Mouse (Mus musculus) myocyte (in vitro differentiated cells): ENCODE measurements around the gene Vtn. TPM values are rescaled to one million over a fixed set of nuclear protein-coding genes. Genes with fewer than 3 reads are reported as not detected.
A peak's percentile ranks its signal among the peaks of the same experiment; 100 is the strongest.

Experiments
- H3K27me3 ChIP-seq: one replicate; pipeline ENCODE4 v1.6.1; 2011; ENCODE audit not compliant: control insufficient read depth, insufficient read depth, insufficient read length
- H3K36me3 ChIP-seq: one replicate; pipeline ENCODE4 v1.6.1; 2011; ENCODE audit not compliant: control insufficient read depth, insufficient read depth
- H3K4me2 ChIP-seq: one replicate; pipeline ENCODE4 v1.6.1; 2011; ENCODE audit warnings: low read depth, control low read depth
- H3K4me3 ChIP-seq: one replicate; pipeline ENCODE4 v1.5.1; 2011; ENCODE audit warnings: mild to moderate bottlenecking, control low read depth, moderate library complexity
- H3K79me2 ChIP-seq: one replicate; pipeline ENCODE4 v1.6.1; 2011; ENCODE audit not compliant: control insufficient read depth, insufficient read depth
- H3ac ChIP-seq: one replicate; pipeline ENCODE4 v1.6.1; 2011; ENCODE audit not compliant: control insufficient read depth, insufficient read length
- CEBPB ChIP-seq: IDR thresholded peaks from 2 replicates; pipeline ENCODE4 v1.6.1; 2011; ENCODE audit warnings: mild to moderate bottlenecking, moderate library complexity; ENCODE audit not compliant: poor library complexity, insufficient read depth, severe bottlenecking
- E2F4 ChIP-seq: IDR thresholded peaks from one replicate; pipeline ENCODE4 v1.6.1; 2011; ENCODE audit warnings: mild to moderate bottlenecking, control low read depth, moderate library complexity; ENCODE audit not compliant: insufficient read depth
- MAX ChIP-seq: IDR thresholded peaks from one replicate; pipeline ENCODE4 v1.6.1; 2011; ENCODE audit warnings: low read depth, mild to moderate bottlenecking, control low read depth
- MYOD1 ChIP-seq, 3 experiments: IDR thresholded peaks; one replicate each; pipeline ENCODE4 v1.6.1; 2011; ENCODE audit warnings: control low read depth in 2 of 3, low read depth in 2 of 3, mild to moderate bottlenecking in 2 of 3, moderate library complexity in 1 of 3; ENCODE audit not compliant: insufficient read length in 2 of 3, control insufficient read depth in 1 of 3
- MYOG ChIP-seq, 3 experiments: IDR thresholded peaks; one replicate each; pipeline ENCODE4 v1.6.1; 2011; ENCODE audit warnings: control low read depth in 2 of 3, low read depth in 2 of 3, mild to moderate bottlenecking in 2 of 3; ENCODE audit not compliant: insufficient read length in 2 of 3, control insufficient read depth in 1 of 3, insufficient read depth in 1 of 3
- POLR2A ChIP-seq: IDR thresholded peaks from one replicate; pipeline ENCODE4 v1.6.1; 2011; ENCODE audit warnings: low read depth, mild to moderate bottlenecking, control low read depth, moderate library complexity; ENCODE audit not compliant: insufficient read length
- POLR2AphosphoS2 ChIP-seq: IDR thresholded peaks from one replicate; pipeline ENCODE4 v1.6.1; 2011; ENCODE audit warnings: low read depth, control low read depth; ENCODE audit not compliant: insufficient read length
- REST ChIP-seq: IDR thresholded peaks from one replicate; pipeline ENCODE4 v1.6.1; 2011; ENCODE audit warnings: mild to moderate bottlenecking, control low read depth, moderate library complexity; ENCODE audit not compliant: insufficient read depth, insufficient read length
- SRF ChIP-seq: IDR thresholded peaks from one replicate; pipeline ENCODE4 v1.6.1; 2011; ENCODE audit warnings: low read depth; ENCODE audit not compliant: control insufficient read depth, insufficient read length
- TCF12 ChIP-seq: IDR thresholded peaks from one replicate; pipeline ENCODE4 v1.6.1; 2011; ENCODE audit warnings: mild to moderate bottlenecking, control low read depth; ENCODE audit not compliant: poor library complexity, insufficient read depth, severe bottlenecking
- TCF3 ChIP-seq: IDR thresholded peaks from one replicate; pipeline ENCODE4 v1.6.1; 2011; ENCODE audit warnings: low read depth, control low read depth; ENCODE audit not compliant: insufficient read length
- USF1 ChIP-seq: IDR thresholded peaks from one replicate; pipeline ENCODE4 v1.6.1; 2011; ENCODE audit warnings: low read depth, mild to moderate bottlenecking, control low read depth, moderate library complexity
- polyA plus RNA-seq: library from polyadenylated mRNA; unstranded; fragments of >200 nt; fragmentation: generic; extraction: Trizol; gene quantifications from one replicate; pipeline ENCODE4 v1.2.1, GENCODE M21; 2012; ENCODE audit warnings: missing spikeins

Gene Vtn
- polyA plus RNA-seq, 1 experiment = not detected

DNA sequence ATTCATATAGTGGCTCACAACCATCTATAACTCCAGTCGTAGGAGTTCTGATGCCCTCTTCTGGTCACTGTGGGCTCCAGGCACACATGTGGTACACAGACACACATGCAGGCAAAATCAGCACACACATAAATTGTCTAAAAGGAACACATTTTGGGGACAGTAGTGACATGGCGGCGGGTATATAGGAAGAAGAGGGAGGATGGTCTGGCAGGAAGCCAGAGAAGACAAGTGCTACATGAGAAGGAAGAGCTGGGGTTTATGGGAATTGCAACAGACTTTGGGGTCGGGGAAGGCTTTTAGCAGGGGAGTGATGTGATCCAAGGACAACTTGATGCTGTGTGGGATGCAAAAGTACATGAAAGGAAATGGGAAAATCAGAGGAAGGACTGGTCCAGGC, 35.6 kb downstream of the Vtn start:
- H3K36me3 ChIP-seq = peaks cover 3% of the 10 kb centered on the region
- peak overlapping the region; percentile 96 for H3K4me3 ChIP-seq
- H3ac ChIP-seq = no peak overlapping the region
- no peaks in the 10 kb centered on the region for H3K27me3 ChIP-seq
- H3K4me2 ChIP-seq = peak overlapping the region; percentile 71
- TF ChIP-seq E2F4 = no peak
- TF ChIP-seq POLR2AphosphoS2 = no peak
- TF ChIP-seq MYOD1 (IDR thresholded peaks at IDR 0.05; ENCODE audit: control insufficient read depth in 1 of 3, insufficient read length in 2 of 3, low read depth in 2 of 3) = no peak
- TF ChIP-seq REST = no peak
- no peak for TF ChIP-seq CEBPB
- TF ChIP-seq MAX = no peak
- no peak for TF ChIP-seq POLR2A
- TF ChIP-seq TCF3 = no peak
- no peak for TF ChIP-seq MYOG (IDR thresholded peaks at IDR 0.05; ENCODE audit: control insufficient read depth in 1 of 3, insufficient read depth in 1 of 3, insufficient read length in 2 of 3, low read depth in 2 of 3)
- TF ChIP-seq TCF12 = no peak
- no peak for TF ChIP-seq SRF
- H3K79me2 ChIP-seq = peaks cover 84% of the 10 kb centered on the region

DNA sequence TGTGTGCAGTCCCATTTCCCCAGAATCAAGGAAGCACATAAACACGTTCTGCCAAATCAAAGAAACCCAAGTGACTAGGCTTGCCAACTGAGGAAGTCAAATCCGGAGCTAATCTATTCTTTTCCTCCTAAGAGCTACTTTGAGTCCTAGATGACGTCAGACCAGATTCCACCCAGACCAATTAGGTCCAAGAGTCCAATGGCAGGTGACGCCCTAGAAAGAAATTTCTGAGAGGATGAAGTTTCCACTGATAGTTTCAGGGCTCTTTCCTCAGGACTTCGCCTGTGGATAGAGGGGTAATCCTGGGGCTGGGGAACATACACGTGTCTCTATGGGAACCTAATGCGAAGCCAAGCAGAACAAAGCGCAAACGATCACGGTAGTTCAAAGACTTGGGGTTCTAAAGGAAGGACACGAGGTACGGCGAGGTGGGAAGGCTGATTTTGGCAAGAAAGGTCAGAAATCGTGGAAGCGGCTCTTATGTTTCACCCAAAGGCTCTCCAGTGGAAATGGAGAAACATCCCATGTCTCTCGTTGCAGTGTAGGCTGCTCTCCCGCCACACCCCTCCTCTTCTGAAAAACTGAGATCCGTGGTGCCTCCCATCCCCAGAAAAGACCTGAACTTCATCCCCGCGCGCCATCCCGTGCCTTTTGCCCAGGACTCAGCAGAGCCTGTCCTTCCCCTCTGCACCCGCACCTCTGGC, 36.6 kb downstream of the Vtn start:
- Histone ChIP-seq H3K36me3 (peaks cover 10% of the 10 kb centered on the region), H3K27me3 (no peaks in the 10 kb centered on the region), H3K4me2 (peak overlapping the region; percentile 71), H3ac (peak overlapping the region; percentile 59), H3K79me2 (peaks cover 84% of the 10 kb centered on the region), H3K4me3 (peak overlapping the region; percentile 96)
- peak; percentile 47 for TF ChIP-seq USF1
- TF ChIP-seq MAX = no peak

DNA sequence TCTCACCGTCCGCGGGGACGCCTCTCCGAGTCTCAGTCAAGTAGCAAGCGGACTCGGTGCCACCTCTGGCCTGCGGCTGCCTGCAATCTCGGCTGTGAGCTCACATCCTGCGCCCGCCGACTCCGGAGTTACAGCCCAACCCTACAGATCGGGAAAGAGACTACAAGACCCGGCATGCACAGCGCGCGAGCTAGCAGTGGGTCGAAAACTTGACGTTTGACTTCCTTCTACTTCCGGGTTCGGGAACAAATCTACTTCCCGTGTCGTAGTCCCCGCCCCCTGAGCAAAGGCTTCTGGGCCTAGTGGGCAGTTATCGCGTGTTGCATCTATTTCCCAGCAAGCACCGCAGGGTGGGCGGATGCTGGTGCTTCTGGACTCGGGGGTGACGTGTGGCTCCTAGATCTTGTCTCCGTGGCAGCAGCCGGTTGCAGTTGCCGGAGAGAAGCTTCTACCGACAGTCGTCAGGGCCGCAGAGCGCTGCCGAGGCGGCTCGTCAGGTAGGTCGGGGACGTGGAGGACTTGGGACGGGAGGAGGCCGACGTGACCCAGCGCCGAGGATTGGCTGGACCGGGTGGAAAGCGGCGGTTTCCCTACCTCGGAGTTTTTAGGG, 37.3 kb downstream of the Vtn start, which contains the start of the genes Tnfaip1 and Ift20:
Tnfaip1 (minus strand) TSS at position 253 of the 610 bp plus-strand sequence.
Ift20 (plus strand) TSS at position 282 of the 610 bp plus-strand sequence.
- peaks cover 78% of the 10 kb centered on the region for H3K79me2 ChIP-seq
- peaks cover 16% of the 10 kb centered on the region for H3K36me3 ChIP-seq
- H3K27me3 ChIP-seq = no peaks in the 10 kb centered on the region
- H3K4me3 ChIP-seq = peak within 1 kb of the TSS; percentile 96
- H3ac ChIP-seq = peak within 1 kb of the TSS; percentile 59
- peak; percentile 12 for TF ChIP-seq SRF
- TF ChIP-seq REST = no peak
- peak; percentile 87 for TF ChIP-seq POLR2AphosphoS2
- no peak for TF ChIP-seq E2F4
- no peak for TF ChIP-seq MYOG (IDR thresholded peaks at IDR 0.05; ENCODE audit: control insufficient read depth in 1 of 3, insufficient read depth in 1 of 3, insufficient read length in 2 of 3, low read depth in 2 of 3)
- peak; percentile 76 for TF ChIP-seq POLR2A
- TF ChIP-seq MAX = peak; percentile 65
- peak within 1 kb of the TSS; percentile 90 for H3K4me2 ChIP-seq

DNA sequence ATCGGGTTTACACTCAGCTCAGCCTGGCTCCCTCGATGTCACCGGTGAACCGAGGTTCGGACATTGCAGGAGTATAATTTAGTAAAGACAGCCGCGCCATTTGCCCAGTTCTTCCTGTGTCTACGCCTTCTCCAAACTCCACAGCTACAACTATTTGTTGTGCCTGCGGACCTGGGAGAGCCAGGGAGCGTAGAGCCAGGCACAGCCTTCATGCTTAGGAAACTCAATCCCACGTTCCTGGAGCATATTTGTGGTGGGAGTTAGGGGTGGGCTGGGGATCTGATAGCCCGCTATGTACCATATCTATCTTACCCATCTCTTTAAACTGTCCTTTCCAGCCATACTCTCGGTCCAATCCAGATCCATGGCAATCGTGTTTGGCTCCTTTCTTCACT, 37.8 kb downstream of the Vtn start:
- TF ChIP-seq REST (no peak), TCF3 (no peak), MAX (no peak), POLR2AphosphoS2 (no peak), USF1 (no peak), SRF (no peak), CEBPB (no peak), POLR2A (no peak), MYOG (IDR thresholded peaks at IDR 0.05; ENCODE audit: control insufficient read depth in 1 of 3, insufficient read depth in 1 of 3, insufficient read length in 2 of 3, low read depth in 2 of 3) (no peak), E2F4 (no peak), TCF12 (no peak), MYOD1 (IDR thresholded peaks at IDR 0.05; ENCODE audit: control insufficient read depth in 1 of 3, insufficient read length in 2 of 3, low read depth in 2 of 3) (no peak)

DNA sequence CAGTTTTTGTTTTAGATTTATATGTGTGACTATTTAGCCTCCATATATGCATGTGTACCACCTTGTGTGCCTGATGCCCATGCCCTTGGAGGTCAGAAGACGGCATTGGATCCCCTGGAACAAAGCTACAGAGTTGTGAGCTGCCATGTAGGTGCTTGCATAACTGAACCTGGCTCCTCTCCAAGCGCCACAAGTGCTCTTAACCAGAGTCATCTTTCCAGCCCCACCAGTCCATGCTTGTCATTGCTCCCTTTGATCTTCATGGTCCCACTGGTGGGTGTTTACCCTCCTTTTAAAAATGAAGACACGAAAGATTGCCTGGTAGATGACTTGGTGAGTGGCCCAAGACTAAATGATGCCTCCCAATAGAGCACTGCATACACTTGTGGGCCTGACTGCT, 41.5 kb downstream of the Vtn start:
- no peak for TF ChIP-seq MAX
- peak; percentile 55 for TF ChIP-seq POLR2AphosphoS2
- no peak for TF ChIP-seq TCF12
- TF ChIP-seq REST = no peak
- TF ChIP-seq TCF3 = no peak
- TF ChIP-seq SRF = no peak
- TF ChIP-seq POLR2A = no peak
- no peak for TF ChIP-seq USF1
- no peak for TF ChIP-seq E2F4
- peaks cover 61% of the 10 kb centered on the region for H3K79me2 ChIP-seq
- no peak overlapping the region for H3ac ChIP-seq
- no peaks in the 10 kb centered on the region for H3K27me3 ChIP-seq
- peaks cover 35% of the 10 kb centered on the region for H3K36me3 ChIP-seq
- H3K4me2 ChIP-seq = no peak overlapping the region
- H3K4me3 ChIP-seq = no peak overlapping the region

More for the DNA sequence above, 37.8 kb downstream of the Vtn start:
- Histone ChIP-seq H3K4me2 (peak overlapping the region; percentile 90), H3ac (peak overlapping the region; percentile 59), H3K27me3 (no peaks in the 10 kb centered on the region), H3K79me2 (peaks cover 73% of the 10 kb centered on the region), H3K36me3 (peaks cover 16% of the 10 kb centered on the region), H3K4me3 (peak overlapping the region; percentile 96)
